ENCODE assay signal across 17 mouse cellular contexts in genomic region chr5:135495471-135495870, GRCm38 (mm10).
"Had no signal": no experiment of that assay in that cellular context is flagged by ENCODE, and none has a peak within 500 bp of the region (broad histone marks: within the 10 kb centered on the region; RNA-seq: fewer than 3 reads in every experiment).

No protein-coding gene starts in this region.

- H3K27me3 ChIP-seq: limb, embryonic 13.5 days; midbrain, embryonic 12.5 days; midbrain, embryonic 15.5 days; neural tube, embryonic 13.5 days had no signal

- H3K4me3 ChIP-seq: limb, embryonic 10.5 days; limb, embryonic 13.5 days; liver, embryonic 12.5 days; liver, embryonic 15.5 days; midbrain, embryonic 12.5 days; midbrain, embryonic 15.5 days; neural tube, embryonic 13.5 days had no signal

- H3K4me1 ChIP-seq: limb, embryonic 10.5 days; limb, embryonic 13.5 days; liver, embryonic 12.5 days; liver, embryonic 15.5 days; midbrain, embryonic 15.5 days had no signal

- H3K4me2 ChIP-seq: limb, embryonic 13.5 days; liver, embryonic 12.5 days; liver, embryonic 15.5 days; midbrain, embryonic 12.5 days; midbrain, embryonic 15.5 days; neural tube, embryonic 13.5 days had no signal

- H3K27ac ChIP-seq: limb, embryonic 10.5 days; limb, embryonic 13.5 days; liver, embryonic 12.5 days; liver, embryonic 15.5 days; macrophage; midbrain, embryonic 12.5 days; midbrain, embryonic 15.5 days; neural tube, embryonic 13.5 days had no signal

- DNase-seq: kidney, adult 18-20 months; kidney, adult 9 months; kidney, postnatal 25 days; liver; lung, adult 18-20 months; retina, postnatal 1 day; right cerebral cortex, postnatal 25 days; thymus, adult 18-20 months; thymus, postnatal 36 days had no signal

- H3K9ac ChIP-seq: limb, embryonic 13.5 days; liver, embryonic 12.5 days; liver, embryonic 15.5 days; midbrain, embryonic 12.5 days; midbrain, embryonic 15.5 days; neural tube, embryonic 13.5 days had no signal

- H3K9me3 ChIP-seq: limb, embryonic 10.5 days; limb, embryonic 13.5 days; liver, embryonic 12.5 days; liver, embryonic 15.5 days; midbrain, embryonic 12.5 days; midbrain, embryonic 15.5 days; neural tube, embryonic 13.5 days had no signal

- H3K36me3 ChIP-seq: limb, embryonic 10.5 days; limb, embryonic 13.5 days; liver, embryonic 12.5 days; liver, embryonic 15.5 days; midbrain, embryonic 12.5 days; midbrain, embryonic 15.5 days; neural tube, embryonic 13.5 days had no signal

- ATAC-seq: liver, embryonic 12.5 days; midbrain, embryonic 15.5 days had no signal
